Mouse (Mus musculus): ENCODE data around the gene Fcgbp. TPM values are rescaled to one million over a fixed set of nuclear protein-coding genes. Genes with fewer than 3 reads are reported as not detected.

The Fcgbp gene
- polyA plus RNA-seq, 1 experiment from 2014 or later: 32.2 TPM

- TF ChIP-seq EP300 (optimal IDR thresholded peaks at IDR 0.05) (no peak), CTCF (IDR thresholded peaks at IDR 0.05; ENCODE audit: low read depth) (no peak)
- ATAC-seq (ENCODE audit: low FRiP score, low TSS enrichment): peak; percentile 94
- peak within 1 kb of the TSS; percentile 91 for H3K27ac ChIP-seq (replicated peaks)
- WGBS: under 1% methylated on average over 79 of the region's 80 CpGs
- peak within 1 kb of the TSS; percentile 80 for H3K4me3 ChIP-seq (ENCODE audit: low read depth, low read length)
- peak; percentile 94 for DNase-seq (ENCODE audit: low spot score)
- no peaks in the 10 kb centered on the region for H3K27me3 ChIP-seq (ENCODE audit: control insufficient read depth, insufficient read depth, low read length)
- no peaks in the 10 kb centered on the region for H3K9me3 ChIP-seq (ENCODE audit: control insufficient read depth, low read length)
- 0 out of 2 replicates have a peak, but pooled peaks cover 2% of the 10 kb centered on the region for H3K4me1 ChIP-seq (replicated peaks; ENCODE audit: control insufficient read depth, insufficient read depth)
- H3K36me3 ChIP-seq (ENCODE audit: control insufficient read depth, insufficient read depth, low read length): no peaks in the 10 kb centered on the region
- peak within 1 kb of the TSS; percentile 84 for H3K4me2 ChIP-seq (replicated peaks; ENCODE audit: low read depth)
- H3K9ac ChIP-seq (ENCODE audit: low read length): peak within 1 kb of the TSS; percentile 80
Measured at GRCm38 (mm10) chr7:28169489-28170422, 98.7 kb downstream of the Fcgbp start, which contains the start of gene Fbl. Gene Fbl, plus strand, starts transcription at chr7:28169710.

Other genes starting within 250 kb of the Fcgbp start
- gene Zfp59, start 232.6 kb upstream of the Fcgbp start, polyA plus RNA-seq (2015; fragmentation: Nextera tagmentation; extraction: Ambion mirVana): 2.8 and 3.0 TPM in 2 replicates
- 1.4 and 1.6 TPM in 2 replicates for gene Zfp607a, start 213.7 kb upstream of the Fcgbp start, polyA plus RNA-seq (2015; fragmentation: Nextera tagmentation; extraction: Ambion mirVana)
- gene Zfp974, start 141.8 kb upstream of the Fcgbp start, polyA plus RNA-seq (2015; fragmentation: Nextera tagmentation; extraction: Ambion mirVana): 3.7 and 4.6 TPM in 2 replicates
- gene Zfp780b, start 92.1 kb upstream of the Fcgbp start, polyA plus RNA-seq (2015; fragmentation: Nextera tagmentation; extraction: Ambion mirVana): 6.2 and 7.3 TPM in 2 replicates
- 1.1 TPM in 2 replicates for gene Zfp850, start 57.1 kb upstream of the Fcgbp start, polyA plus RNA-seq (2015; fragmentation: Nextera tagmentation; extraction: Ambion mirVana)
- gene Psmc4, start 21.1 kb upstream of the Fcgbp start, polyA plus RNA-seq (2015; fragmentation: Nextera tagmentation; extraction: Ambion mirVana): 167 and 173 TPM in 2 replicates
- gene 9530053A07Rik, start 58.2 kb downstream of the Fcgbp start, polyA plus RNA-seq (2015; fragmentation: Nextera tagmentation; extraction: Ambion mirVana): 0.08 and 0.12 TPM in 2 replicates
- gene Fbl, start 98.5 kb downstream of the Fcgbp start, polyA plus RNA-seq (2015; fragmentation: Nextera tagmentation; extraction: Ambion mirVana): 57.1 and 61.6 TPM in 2 replicates
- 4.6 and 5.7 TPM in 2 replicates for gene Dyrk1b, start 108.2 kb downstream of the Fcgbp start, polyA plus RNA-seq (2015; fragmentation: Nextera tagmentation; extraction: Ambion mirVana)
- gene Eid2, start 196.6 kb downstream of the Fcgbp start, polyA plus RNA-seq (2015; fragmentation: Nextera tagmentation; extraction: Ambion mirVana): 4.5 and 4.8 TPM in 2 replicates
- 7.2 and 7.9 TPM in 2 replicates for gene Eid2b, start 206.5 kb downstream of the Fcgbp start, polyA plus RNA-seq (2015; fragmentation: Nextera tagmentation; extraction: Ambion mirVana)
- 0.22 and 0.33 TPM in 2 replicates for gene Selenov, start 219.9 kb downstream of the Fcgbp start, polyA plus RNA-seq (2015; fragmentation: Nextera tagmentation; extraction: Ambion mirVana)
- 0.92 and 0.96 TPM in 2 replicates for gene Dll3, start 231.0 kb downstream of the Fcgbp start, polyA plus RNA-seq (2015; fragmentation: Nextera tagmentation; extraction: Ambion mirVana)
- 69.4 and 69.6 TPM in 2 replicates for gene Timm50, start 240.8 kb downstream of the Fcgbp start, polyA plus RNA-seq (2015; fragmentation: Nextera tagmentation; extraction: Ambion mirVana)